Mouse (Mus musculus) monocyte, adult 2 months (primary cell): Measurements from ENCODE around the gene Mcl1.
A peak's percentile ranks its signal among the peaks of the same experiment; 100 is the strongest.
"Not testable (repeated sequence)": the region's sequence is repeated elsewhere in the genome, so short reads cannot be mapped to it uniquely, and the experiment has no call there.

ENCODE experiments used
- DNase-seq, 2 experiments: peaks; one replicate each; pipeline ENCODE4 v3.0.0; 2022; ENCODE audit warnings: low spot score in 2 of 2, low read depth in 1 of 2

The Mcl1 gene

GRCm38 (mm10) chr3:95666124-95666844 lies 7.7 kb downstream of the Mcl1 start:
- DNase-seq = no peak

DNA sequence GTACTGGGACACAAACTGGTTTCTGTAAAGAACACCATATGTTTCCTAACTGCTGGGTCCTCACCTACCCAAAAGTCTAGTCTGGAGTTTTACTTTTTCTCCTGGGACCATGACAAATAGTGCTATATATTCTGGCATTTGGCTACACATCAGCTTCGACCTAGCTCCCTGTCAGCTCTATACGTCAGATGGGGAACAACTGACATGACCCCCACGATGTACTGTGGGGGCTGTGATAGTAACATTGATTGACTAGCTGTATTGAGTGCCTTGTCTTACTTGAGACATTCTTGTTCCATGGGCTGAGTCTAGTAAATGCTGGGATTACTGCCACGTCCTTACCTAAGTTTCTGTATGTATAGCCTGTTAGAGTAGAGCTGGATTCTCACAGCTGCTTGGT lies 8.9 kb downstream of the Mcl1 start:
- DNase-seq = no peak

GRCm38 (mm10) chr3:95668026-95668425 lies 9.4 kb downstream of the Mcl1 start:
- DNase-seq = no peak

DNA sequence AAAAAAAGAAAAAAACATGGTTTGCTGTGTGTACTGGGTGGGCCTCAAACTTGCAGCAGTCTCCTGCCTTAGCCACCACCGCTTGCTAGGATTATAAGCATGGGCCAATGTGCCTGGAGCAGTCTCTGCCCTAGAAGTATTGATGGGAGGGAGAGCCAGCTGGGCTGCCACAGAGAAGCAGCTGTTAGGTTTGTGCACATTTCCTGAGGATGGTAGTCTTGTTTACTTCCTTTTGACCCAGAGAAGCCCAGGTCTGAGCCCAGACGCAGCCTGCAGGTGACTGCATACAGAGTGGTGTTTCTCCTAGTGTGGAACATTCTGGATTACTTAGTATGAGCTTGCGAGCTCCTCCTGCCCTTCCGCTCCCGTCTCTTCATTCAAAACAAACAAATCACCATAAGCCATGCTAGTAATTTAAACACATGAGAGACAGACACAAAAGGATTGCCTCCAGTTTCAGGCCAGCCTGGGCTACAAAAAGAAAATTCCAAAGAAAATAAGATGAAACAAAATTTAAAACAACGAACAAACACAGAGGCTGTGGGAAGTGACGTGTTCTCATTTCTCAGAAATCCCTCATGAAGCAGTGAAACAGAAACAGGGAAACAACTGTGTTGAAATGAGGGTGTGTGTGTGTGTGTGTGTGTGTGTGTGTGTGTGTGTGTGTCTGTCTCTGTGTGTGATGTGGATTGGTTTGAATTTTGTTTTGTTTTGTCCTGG lies 10.2 kb downstream of the Mcl1 start:
- DNase-seq = no peak

- DNase-seq = no peak
Observed at GRCm38 (mm10) chr3:95669309-95669665, 10.7 kb downstream of the Mcl1 start.

- DNase-seq = not testable (repeated sequence)
Observed at GRCm38 (mm10) chr3:95670419-95670818, 11.8 kb downstream of the Mcl1 start.

DNA sequence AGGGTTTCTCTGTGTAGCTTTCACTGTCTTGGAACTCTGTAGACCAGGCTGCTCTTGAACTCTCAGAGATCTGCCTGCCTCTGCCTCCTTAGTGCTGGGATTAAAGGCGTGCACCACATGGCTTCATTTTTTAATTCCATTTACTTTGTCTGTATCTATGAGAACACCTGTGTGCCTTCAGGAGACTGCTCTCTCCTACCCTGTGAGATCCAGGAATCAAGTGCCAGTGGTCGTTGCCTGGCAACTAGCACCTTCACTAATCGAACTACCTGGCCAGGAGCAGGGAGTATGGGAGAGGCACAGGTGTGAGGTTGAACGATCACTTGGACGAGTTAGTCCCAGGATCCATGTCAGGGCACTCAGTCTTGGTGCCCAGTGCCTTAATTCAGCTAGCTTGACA lies 12.6 kb downstream of the Mcl1 start:
- DNase-seq = no peak

DNA sequence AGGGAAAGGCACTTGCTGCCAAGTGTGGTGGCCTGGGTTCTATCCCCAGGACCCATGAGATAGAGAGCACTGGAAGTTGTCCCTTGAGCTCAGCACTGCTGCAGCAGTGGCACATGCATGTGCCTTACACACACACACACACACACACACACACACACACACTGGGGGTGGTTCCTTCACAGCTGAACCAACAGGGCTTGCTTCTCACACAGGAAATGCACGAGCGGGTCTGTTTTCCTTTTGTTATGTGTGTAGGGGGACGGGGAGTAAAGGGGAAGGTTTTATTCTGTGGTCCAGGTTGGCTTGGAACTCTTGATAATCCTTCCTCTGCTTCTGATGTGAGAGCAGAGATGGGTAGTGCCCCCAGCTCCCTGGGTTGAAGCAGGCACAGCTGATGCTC lies 13.9 kb downstream of the Mcl1 start:
- no peak for DNase-seq

GRCm38 (mm10) chr3:95672861-95673706 lies 14.5 kb downstream of the Mcl1 start:
- DNase-seq = no peak

DNA sequence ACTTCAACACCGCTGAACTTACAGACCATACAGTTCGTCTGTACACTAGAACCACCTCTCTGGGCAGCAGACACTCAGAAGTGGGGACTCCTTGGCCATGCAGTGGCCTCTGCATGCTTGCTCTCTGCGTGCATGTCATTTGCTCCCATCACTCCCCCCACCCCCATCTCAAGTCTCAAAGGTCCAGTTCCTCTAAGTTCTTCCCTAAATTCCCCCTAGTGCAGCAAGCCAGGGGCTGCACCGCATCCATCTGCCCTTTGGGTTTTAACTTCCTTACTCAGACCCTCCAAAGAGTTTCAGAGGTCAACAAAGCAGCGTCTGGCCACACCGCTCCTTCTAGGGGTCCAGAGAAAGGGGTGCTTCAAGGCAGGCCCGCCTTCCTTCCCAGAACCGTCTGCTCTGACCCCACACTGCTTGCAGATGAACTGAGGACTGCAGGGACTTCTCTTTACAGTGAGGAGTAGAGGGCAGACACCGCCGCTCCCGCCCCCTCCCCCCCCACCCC lies 15.2 kb downstream of the Mcl1 start:
- peak in 1 of 2 experiments; percentile 71 for DNase-seq

GRCm38 (mm10) chr3:95674236-95674635 lies 15.6 kb downstream of the Mcl1 start:
- DNase-seq = peak in 1 of 2 experiments; percentile 65

- DNase-seq = no peak
Observed at GRCm38 (mm10) chr3:95674812-95675211, 16.2 kb downstream of the Mcl1 start.

GRCm38 (mm10) chr3:95675301-95676092 lies 16.9 kb downstream of the Mcl1 start:
- DNase-seq = no peak

- no peak for DNase-seq
Observed at GRCm38 (mm10) chr3:95676745-95677419, 18.3 kb downstream of the Mcl1 start.

DNA sequence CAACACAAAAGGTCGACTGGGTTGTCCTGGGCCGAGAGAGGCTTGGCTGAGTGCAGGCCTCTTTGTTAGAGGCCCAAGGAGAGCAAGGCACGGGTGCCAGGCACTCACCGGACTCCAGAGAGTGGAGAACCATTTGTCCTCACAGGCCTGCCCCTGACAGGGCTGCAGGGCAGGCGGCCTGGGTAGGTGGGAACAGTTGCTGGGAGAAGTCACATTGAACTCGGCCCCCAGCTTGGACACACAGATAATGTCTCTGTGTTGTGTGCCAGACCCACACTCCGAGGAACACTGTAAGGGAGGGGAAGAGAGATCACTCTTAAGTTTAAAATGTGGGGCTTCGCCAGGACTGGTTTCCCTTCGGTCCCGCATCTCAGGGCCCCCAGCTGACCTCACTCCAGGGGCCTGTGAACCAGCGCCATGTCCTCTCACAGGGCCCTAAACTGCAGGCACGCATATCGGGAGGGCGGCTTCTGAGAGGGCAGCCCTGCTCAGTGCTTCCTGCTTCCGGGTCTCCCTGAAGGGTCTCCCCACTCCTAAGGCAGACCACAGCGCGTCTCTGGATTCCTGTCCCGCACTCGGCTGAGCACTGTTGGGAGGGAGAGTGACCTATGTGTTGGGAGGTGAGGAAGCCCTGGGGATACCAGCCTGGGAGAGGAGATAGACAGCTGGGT lies 19.0 kb downstream of the Mcl1 start:
- no peak for DNase-seq

DNA sequence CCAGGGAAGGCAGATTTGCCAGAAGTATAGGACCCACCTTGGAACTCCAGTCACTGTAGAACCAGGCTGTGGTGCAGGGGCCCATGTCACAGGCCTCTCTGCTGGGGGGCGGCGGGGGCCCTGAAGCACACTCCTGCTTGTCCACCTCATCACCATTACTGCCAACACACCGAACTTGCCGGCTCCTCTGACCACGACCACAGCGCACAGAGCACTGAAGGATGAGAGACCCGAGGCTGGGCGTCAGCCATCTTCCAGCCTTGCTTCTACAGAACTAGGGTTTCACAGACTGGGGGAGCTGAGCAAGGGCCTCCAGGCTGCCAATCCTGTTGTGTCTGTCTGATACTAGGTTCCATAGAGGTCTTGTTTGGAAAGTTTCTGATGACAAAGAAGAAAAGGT lies 21.0 kb downstream of the Mcl1 start:
- DNase-seq = no peak

GRCm38 (mm10) chr3:95680673-95681072 lies 22.1 kb downstream of the Mcl1 start:
- DNase-seq = no peak

- DNase-seq = no peak
Observed at GRCm38 (mm10) chr3:95681365-95681764, 22.8 kb downstream of the Mcl1 start.

DNA sequence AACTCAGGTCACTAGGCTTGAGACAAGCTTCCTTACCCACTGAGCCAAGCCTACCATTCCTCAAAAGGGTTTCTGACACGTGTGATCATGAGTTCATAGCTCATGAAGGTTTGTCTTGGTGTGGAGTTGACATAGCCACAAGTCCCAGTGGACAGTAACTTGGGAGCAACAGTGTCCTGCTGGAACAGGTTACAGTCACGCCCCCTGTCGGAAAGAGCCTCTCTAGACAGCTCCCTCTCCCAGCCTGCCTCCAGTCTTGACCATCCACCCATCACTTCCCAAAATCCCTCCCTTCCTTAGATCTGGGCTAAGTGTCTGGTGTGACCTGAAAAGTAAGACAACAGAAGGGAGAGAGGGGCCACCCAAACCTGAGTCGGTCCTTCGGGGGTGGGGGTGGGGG lies 24.3 kb downstream of the Mcl1 start:
- DNase-seq = no peak

- no peak for DNase-seq
Observed at GRCm38 (mm10) chr3:95684846-95685245, 26.3 kb downstream of the Mcl1 start.
